Mouse (Mus musculus) C2C12 (cell line): Measurements from ENCODE around the gene Slc7a11. TPM values are rescaled to one million over a fixed set of nuclear protein-coding genes. Genes with fewer than 3 reads are reported as not detected.

Source experiments
- H3K27me3 ChIP-seq: one replicate; pipeline ENCODE4 v1.6.1; 2011; ENCODE audit not compliant: control insufficient read depth, insufficient read depth, insufficient read length
- H3K36me3 ChIP-seq: one replicate; pipeline ENCODE4 v1.6.1; 2011; ENCODE audit not compliant: control insufficient read depth, insufficient read depth
- H3K4me3 ChIP-seq: one replicate; pipeline ENCODE4 v1.5.1; 2011; ENCODE audit warnings: mild to moderate bottlenecking, control low read depth; ENCODE audit not compliant: poor library complexity, insufficient read depth, severe bottlenecking
- H3K79me2 ChIP-seq: one replicate; pipeline ENCODE4 v1.6.1; 2011; ENCODE audit not compliant: control insufficient read depth, insufficient read depth
- H3K79me3 ChIP-seq: one replicate; pipeline ENCODE4 v1.6.1; 2011; ENCODE audit warnings: low read depth, control low read depth
- H3ac ChIP-seq: one replicate; pipeline ENCODE3; 2011; ENCODE audit warnings: low read depth; ENCODE audit not compliant: control insufficient read depth, insufficient read length
- CEBPB ChIP-seq: IDR thresholded peaks from one replicate; pipeline ENCODE4 v1.6.1; 2011; ENCODE audit warnings: low read depth, mild to moderate bottlenecking, control low read depth, moderate library complexity
- CTCF ChIP-seq: IDR thresholded peaks from one replicate; pipeline ENCODE4 v1.5.1; 2011; ENCODE audit not compliant: control insufficient read depth, insufficient read depth, insufficient read length
- FOSL1 ChIP-seq: IDR thresholded peaks from one replicate; pipeline ENCODE4 v1.8.0; 2011; ENCODE audit warnings: mild to moderate bottlenecking, low read length; ENCODE audit not compliant: poor library complexity, insufficient read depth, severe bottlenecking
- MAX ChIP-seq: IDR thresholded peaks from one replicate; pipeline ENCODE4 v1.6.1; 2011; ENCODE audit warnings: mild to moderate bottlenecking, control low read depth
- MYOD1 ChIP-seq: IDR thresholded peaks from one replicate; pipeline ENCODE4 v1.6.1; 2011; ENCODE audit warnings: low read depth; ENCODE audit not compliant: control insufficient read depth, insufficient read length
- MYOG ChIP-seq: IDR thresholded peaks from one replicate; pipeline ENCODE4 v1.6.1; 2011; ENCODE audit not compliant: control insufficient read depth, insufficient read length; ENCODE audit errors: extremely low read depth
- USF1 ChIP-seq: IDR thresholded peaks from one replicate; pipeline ENCODE4 v1.6.1; 2011; ENCODE audit warnings: low read depth, mild to moderate bottlenecking, control low read depth, moderate library complexity
- polyA plus RNA-seq: library from polyadenylated mRNA; unstranded; fragments of >200 nt; fragmentation: generic; extraction: Trizol; gene quantifications from one replicate; pipeline ENCODE4 v1.2.1, GENCODE M21; 2012; ENCODE audit warnings: missing spikeins

The Slc7a11 gene
- polyA plus RNA-seq, 1 experiment, result 3.1 TPM

GRCm38 (mm10) chr3:50381160-50381860 is 62.1 kb downstream of the Slc7a11 start:
- TF ChIP-seq MAX, result no peak
- TF ChIP-seq CTCF, result peak; percentile 48
- Histone ChIP-seq H3K4me3 (no peak overlapping the region), H3K27me3 (no peaks in the 10 kb centered on the region), H3K36me3 (no peaks in the 10 kb centered on the region), H3K79me3 (no peaks in the 10 kb centered on the region), H3K79me2 (no peaks in the 10 kb centered on the region), H3ac (no peak overlapping the region)

- Histone ChIP-seq H3ac (no peak overlapping the region), H3K79me3 (no peaks in the 10 kb centered on the region), H3K79me2 (no peaks in the 10 kb centered on the region), H3K36me3 (no peaks in the 10 kb centered on the region), H3K4me3 (no peak overlapping the region), H3K27me3 (no peaks in the 10 kb centered on the region)
- TF ChIP-seq CEBPB, result no peak
- TF ChIP-seq MAX, result no peak
- no peak for TF ChIP-seq MYOD1
- no peak for TF ChIP-seq CTCF
- no peak for TF ChIP-seq MYOG
- no peak for TF ChIP-seq USF1
These were observed 63.5 kb downstream of the Slc7a11 start for GRCm38 (mm10) chr3:50379942-50380341.

- Histone ChIP-seq H3K36me3 (no peaks in the 10 kb centered on the region), H3ac (no peak overlapping the region), H3K79me3 (no peaks in the 10 kb centered on the region), H3K27me3 (no peaks in the 10 kb centered on the region), H3K4me3 (no peak overlapping the region), H3K79me2 (no peaks in the 10 kb centered on the region)
- no peak for TF ChIP-seq CTCF
- TF ChIP-seq MYOG, result no peak
- TF ChIP-seq CEBPB, result no peak
- no peak for TF ChIP-seq MYOD1
- TF ChIP-seq USF1, result no peak
These were observed 67.9 kb downstream of the Slc7a11 start for GRCm38 (mm10) chr3:50375477-50375876.

- no peaks in the 10 kb centered on the region for H3K27me3 ChIP-seq
- no peak overlapping the region for H3ac ChIP-seq
- H3K79me3 ChIP-seq, result no peaks in the 10 kb centered on the region
- no peaks in the 10 kb centered on the region for H3K79me2 ChIP-seq
- H3K4me3 ChIP-seq, result no peak overlapping the region
- TF ChIP-seq CTCF (no peak), USF1 (no peak), MYOG (no peak), MAX (no peak), FOSL1 (no peak), MYOD1 (no peak), CEBPB (no peak)
- no peaks in the 10 kb centered on the region for H3K36me3 ChIP-seq
These were observed 73.6 kb downstream of the Slc7a11 start for GRCm38 (mm10) chr3:50369791-50370190.

- Histone ChIP-seq H3K79me3 (no peaks in the 10 kb centered on the region), H3ac (no peak overlapping the region), H3K36me3 (no peaks in the 10 kb centered on the region), H3K4me3 (no peak overlapping the region), H3K79me2 (no peaks in the 10 kb centered on the region), H3K27me3 (no peaks in the 10 kb centered on the region)
- TF ChIP-seq CEBPB, result no peak
- TF ChIP-seq USF1, result no peak
- TF ChIP-seq CTCF, result no peak
- TF ChIP-seq FOSL1, result no peak
- no peak for TF ChIP-seq MYOD1
- TF ChIP-seq MYOG, result no peak
- TF ChIP-seq MAX, result no peak
These were observed 76.2 kb downstream of the Slc7a11 start for GRCm38 (mm10) chr3:50367175-50367574.

- Histone ChIP-seq H3K79me2 (no peaks in the 10 kb centered on the region), H3ac (no peak overlapping the region), H3K79me3 (no peaks in the 10 kb centered on the region), H3K4me3 (no peak overlapping the region), H3K36me3 (no peaks in the 10 kb centered on the region), H3K27me3 (no peaks in the 10 kb centered on the region)
- TF ChIP-seq FOSL1 (no peak), MYOG (no peak), CTCF (no peak), MAX (no peak)
These were observed 79.8 kb downstream of the Slc7a11 start for GRCm38 (mm10) chr3:50363659-50364058.
